Mouse (Mus musculus): ENCODE data around the gene Pms2. TPM values are rescaled to one million over a fixed set of nuclear protein-coding genes. Genes with fewer than 3 reads are reported as not detected.

Pms2 gene
- 10 to 100 TPM; 18.8 to 22.0 (median 20.8) TPM for total RNA-seq (2022)

- peak; percentile 98 for DNase-seq (ENCODE audit: low spot score in 2 of 2)
These were observed at the start of gene Pms2, which contains the start of gene Aimp2 for GRCm38 (mm10) chr5:143909417-143910400. TSS of gene Pms2 (plus strand) at chr5:143909964. TSS of gene Aimp2 (minus strand) at chr5:143909847.

GRCm38 (mm10) chr5:143871547-143872169 lies 38.1 kb upstream of the Pms2 start:
- DNase-seq (ENCODE audit: low spot score in 2 of 2) = no peak

- DNase-seq (ENCODE audit: low spot score in 2 of 2) = no peak
These were observed 35.2 kb upstream of the Pms2 start for GRCm38 (mm10) chr5:143874571-143874970.

GRCm38 (mm10) chr5:143885274-143885673 lies 24.5 kb upstream of the Pms2 start:
- DNase-seq (ENCODE audit: low spot score in 2 of 2) = no peak

- DNase-seq (ENCODE audit: low spot score in 2 of 2) = no peak
These were observed 19.0 kb upstream of the Pms2 start for GRCm38 (mm10) chr5:143890741-143891140.

- DNase-seq (ENCODE audit: low spot score in 2 of 2) = no peak
These were observed 17.4 kb upstream of the Pms2 start for GRCm38 (mm10) chr5:143892255-143892886.

- DNase-seq (ENCODE audit: low spot score in 2 of 2) = no peak
These were observed 16.4 kb upstream of the Pms2 start for GRCm38 (mm10) chr5:143893396-143893795.

GRCm38 (mm10) chr5:143897635-143898330 lies 12.0 kb upstream of the Pms2 start, which contains the start of gene Ankrd61:
TSS of gene Ankrd61 (minus strand) at chr5:143897685.
- DNase-seq (ENCODE audit: low spot score in 2 of 2) = no peak

GRCm38 (mm10) chr5:143902111-143902510 lies 7.7 kb upstream of the Pms2 start:
- peak in 1 of 2 experiments; percentile 40 for DNase-seq (ENCODE audit: low spot score in 2 of 2)

GRCm38 (mm10) chr5:143903813-143904212 lies 6.0 kb upstream of the Pms2 start:
- DNase-seq (ENCODE audit: low spot score in 2 of 2) = no peak

- no peak for DNase-seq (ENCODE audit: low spot score in 2 of 2)
These were observed 3.3 kb upstream of the Pms2 start for GRCm38 (mm10) chr5:143906429-143906828.

- DNase-seq (ENCODE audit: low spot score in 2 of 2) = no peak
These were observed 838 bp upstream of the Pms2 start for GRCm38 (mm10) chr5:143908926-143909325.

- DNase-seq (ENCODE audit: low spot score in 2 of 2) = no peak
These were observed 6.5 kb downstream of the Pms2 start for GRCm38 (mm10) chr5:143916221-143916620.

GRCm38 (mm10) chr5:143917418-143917817 lies 7.7 kb downstream of the Pms2 start:
- DNase-seq (ENCODE audit: low spot score in 2 of 2) = no peak

- no peak for DNase-seq (ENCODE audit: low spot score in 2 of 2)
These were observed 8.4 kb downstream of the Pms2 start for GRCm38 (mm10) chr5:143918120-143918519.

GRCm38 (mm10) chr5:143924781-143925452 lies 15.2 kb downstream of the Pms2 start:
- DNase-seq (ENCODE audit: low spot score in 2 of 2) = no peak

GRCm38 (mm10) chr5:143927875-143928274 lies 18.1 kb downstream of the Pms2 start, which contains the start of gene Gm42421:
TSS of gene Gm42421 (plus strand) at chr5:143928175.
- no peak for DNase-seq (ENCODE audit: low spot score in 2 of 2)

GRCm38 (mm10) chr5:143929291-143929690 lies 19.5 kb downstream of the Pms2 start:
- no peak for DNase-seq (ENCODE audit: low spot score in 2 of 2)

- DNase-seq (ENCODE audit: low spot score in 2 of 2) = no peak
These were observed 20.9 kb downstream of the Pms2 start for GRCm38 (mm10) chr5:143930656-143931055.

GRCm38 (mm10) chr5:143931863-143932580 lies 22.3 kb downstream of the Pms2 start:
- DNase-seq (ENCODE audit: low spot score in 2 of 2) = no peak

Data from layer of hippocampus, adult 8-10 months (tissue).